Mouse (Mus musculus): ENCODE results near the gene Prss46.

- TF ChIP-seq ZC3H11A (IDR thresholded peaks at IDR 0.05; ENCODE audit: low read depth, low read length) (no peak), RAD21 (IDR thresholded peaks at IDR 0.05; ENCODE audit: low read depth, low read length) (no peak), ELF1 (IDR thresholded peaks at IDR 0.05; ENCODE audit: low read depth, low read length) (no peak), TBP (conservative IDR thresholded peaks at IDR 0.05; ENCODE audit: low read depth, low read length) (no peak), EP300 (IDR thresholded peaks at IDR 0.05; ENCODE audit: low read length) (no peak), GABPA (IDR thresholded peaks at IDR 0.05; ENCODE audit: insufficient replicate concordance, low read depth, low read length) (no peak), POLR2A (IDR thresholded peaks at IDR 0.05; ENCODE audit: low read depth, low read length) (no peak), MEF2A (IDR thresholded peaks at IDR 0.05; ENCODE audit: borderline replicate concordance, low read depth, low read length) (no peak), TCF12 (IDR thresholded peaks at IDR 0.05; ENCODE audit: low read depth, low read length) (no peak)
Observed at GRCm38 (mm10) chr9:110836112-110836511, 8.2 kb upstream of the Prss46 start.

Measured in CH12.LX (cell line).